Mouse (Mus musculus): ENCODE data around the gene Ssc4d. TPM values are rescaled to one million over a fixed set of nuclear protein-coding genes. Genes with fewer than 3 reads are reported as not detected.

The Ssc4d gene
- 3.2 and 3.5 TPM in 2 replicates for polyA plus RNA-seq (2015; fragmentation: Nextera tagmentation; extraction: Ambion mirVana)

DNA sequence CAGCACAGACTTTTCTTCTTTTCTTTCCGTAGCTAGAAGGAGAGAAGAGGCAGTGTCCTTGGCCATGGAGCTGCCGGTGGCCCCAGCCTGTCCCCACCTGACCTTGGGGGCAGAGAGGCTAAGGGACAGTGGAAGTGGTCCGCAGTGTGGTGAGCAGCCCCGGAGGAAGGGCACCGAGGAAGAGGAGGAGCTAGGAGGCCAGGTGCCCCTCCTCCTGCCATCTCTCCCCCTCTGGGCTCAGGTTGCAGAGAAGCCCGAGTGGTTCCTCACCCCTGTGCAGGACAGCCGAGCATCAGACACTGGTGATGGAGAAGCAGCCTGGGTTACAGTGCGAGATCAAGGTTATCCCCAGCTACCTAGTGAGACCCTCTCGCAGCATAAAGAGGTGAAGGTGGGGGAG, at the start of gene Ssc4d:
TSS of gene Ssc4d (minus strand) at position 167 of the 400 bp plus-strand sequence.
- ATAC-seq (ENCODE audit: borderline replicate concordance, extremely low read depth, low FRiP score, low TSS enrichment), result no peak
- Histone ChIP-seq H3K4me2 (peak within 1 kb of the TSS; percentile 24; the same call in 1 of the 2 replicates), H3K9me3 (no peaks in the 10 kb centered on the region), H3K9ac (no peak within 1 kb of the TSS), H3K27me3 (no peaks in the 10 kb centered on the region), H3K27ac (no peak within 1 kb of the TSS), H3K36me3 (no peaks in the 10 kb centered on the region), H3K4me3 (peak within 1 kb of the TSS; percentile 17), H3K4me1 (no peaks in the 10 kb centered on the region)
- WGBS, result 14% methylated on average over 9 of the region's 9 CpGs

- Histone ChIP-seq H3K4me3 (no peak overlapping the region), H3K9me3 (no peaks in the 10 kb centered on the region), H3K36me3 (peaks cover 4% of the 10 kb centered on the region; the same call in 1 of the 2 replicates), H3K4me1 (peaks cover 22% of the 10 kb centered on the region), H3K4me2 (no peak overlapping the region), H3K27ac (no peak overlapping the region), H3K27me3 (no peaks in the 10 kb centered on the region), H3K9ac (no peak overlapping the region)
- WGBS, result 27% methylated on average over 1 of the region's 1 CpGs
- ATAC-seq (ENCODE audit: borderline replicate concordance, extremely low read depth, low FRiP score, low TSS enrichment), result no peak
These were observed 45.6 kb upstream of the Ssc4d start for GRCm38 (mm10) chr5:136019907-136020306.

DNA sequence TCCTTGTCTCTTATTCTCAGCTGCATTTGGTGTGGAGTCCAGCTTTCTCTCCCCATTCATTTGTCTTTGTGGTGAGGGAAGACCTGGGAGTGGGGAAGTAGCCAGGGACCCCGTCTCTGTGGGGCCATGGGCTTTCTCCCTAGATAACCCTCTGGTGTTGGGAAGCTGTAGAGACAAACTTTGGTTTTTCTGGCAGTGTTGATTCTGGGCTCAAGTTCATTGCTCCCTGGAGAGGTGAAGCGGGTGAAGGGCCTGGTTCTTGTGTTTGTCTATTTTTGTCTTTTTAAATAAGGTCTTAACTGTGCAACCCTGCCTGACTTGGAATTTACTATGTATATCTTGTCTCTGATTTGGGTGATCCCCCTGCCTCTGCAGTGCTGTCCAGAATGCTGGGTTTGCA, 44.4 kb upstream of the Ssc4d start:
- no peak for ATAC-seq (ENCODE audit: borderline replicate concordance, extremely low read depth, low FRiP score, low TSS enrichment)

DNA sequence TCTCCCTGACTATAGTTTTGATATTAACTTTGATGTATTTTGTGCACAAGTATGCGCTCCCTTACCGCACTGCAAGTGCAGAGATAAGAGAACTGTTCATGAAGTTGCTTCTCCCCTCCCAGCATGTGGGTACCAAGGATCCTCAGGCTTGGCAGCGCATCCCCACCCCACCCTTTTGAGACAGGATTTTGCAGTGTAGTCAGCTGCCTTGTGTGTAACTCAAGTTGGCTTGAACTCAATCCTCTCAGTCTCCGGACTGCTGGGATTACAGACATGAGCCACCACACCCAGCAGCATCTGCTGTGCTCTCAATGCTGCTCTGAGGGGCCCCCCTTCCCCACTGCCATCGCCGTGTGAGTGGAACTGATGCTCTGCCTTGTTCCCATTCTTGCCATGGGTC, 42.9 kb upstream of the Ssc4d start:
- WGBS, result 75% methylated on average over 6 of the region's 6 CpGs
- H3K4me3 ChIP-seq, result no peak overlapping the region
- no peaks in the 10 kb centered on the region for H3K27me3 ChIP-seq
- H3K4me1 ChIP-seq, result peaks cover 22% of the 10 kb centered on the region
- H3K9ac ChIP-seq, result no peak overlapping the region
- no peak overlapping the region for H3K4me2 ChIP-seq
- H3K27ac ChIP-seq, result 0 out of 2 replicates have a peak overlapping the region, but pooled peaks have one; percentile 16
- no peak for ATAC-seq (ENCODE audit: borderline replicate concordance, extremely low read depth, low FRiP score, low TSS enrichment)
- H3K9me3 ChIP-seq, result no peaks in the 10 kb centered on the region
- peaks cover 9% of the 10 kb centered on the region for H3K36me3 ChIP-seq

More for the DNA sequence above, 44.4 kb upstream of the Ssc4d start:
- Histone ChIP-seq H3K4me2 (no peak overlapping the region), H3K36me3 (peaks cover 4% of the 10 kb centered on the region; the same call in 1 of the 2 replicates), H3K9me3 (no peaks in the 10 kb centered on the region), H3K27ac (no peak overlapping the region), H3K4me3 (no peak overlapping the region), H3K9ac (no peak overlapping the region), H3K4me1 (peaks cover 22% of the 10 kb centered on the region), H3K27me3 (no peaks in the 10 kb centered on the region)
- WGBS, result 66% methylated on average over 2 of the region's 2 CpGs

DNA sequence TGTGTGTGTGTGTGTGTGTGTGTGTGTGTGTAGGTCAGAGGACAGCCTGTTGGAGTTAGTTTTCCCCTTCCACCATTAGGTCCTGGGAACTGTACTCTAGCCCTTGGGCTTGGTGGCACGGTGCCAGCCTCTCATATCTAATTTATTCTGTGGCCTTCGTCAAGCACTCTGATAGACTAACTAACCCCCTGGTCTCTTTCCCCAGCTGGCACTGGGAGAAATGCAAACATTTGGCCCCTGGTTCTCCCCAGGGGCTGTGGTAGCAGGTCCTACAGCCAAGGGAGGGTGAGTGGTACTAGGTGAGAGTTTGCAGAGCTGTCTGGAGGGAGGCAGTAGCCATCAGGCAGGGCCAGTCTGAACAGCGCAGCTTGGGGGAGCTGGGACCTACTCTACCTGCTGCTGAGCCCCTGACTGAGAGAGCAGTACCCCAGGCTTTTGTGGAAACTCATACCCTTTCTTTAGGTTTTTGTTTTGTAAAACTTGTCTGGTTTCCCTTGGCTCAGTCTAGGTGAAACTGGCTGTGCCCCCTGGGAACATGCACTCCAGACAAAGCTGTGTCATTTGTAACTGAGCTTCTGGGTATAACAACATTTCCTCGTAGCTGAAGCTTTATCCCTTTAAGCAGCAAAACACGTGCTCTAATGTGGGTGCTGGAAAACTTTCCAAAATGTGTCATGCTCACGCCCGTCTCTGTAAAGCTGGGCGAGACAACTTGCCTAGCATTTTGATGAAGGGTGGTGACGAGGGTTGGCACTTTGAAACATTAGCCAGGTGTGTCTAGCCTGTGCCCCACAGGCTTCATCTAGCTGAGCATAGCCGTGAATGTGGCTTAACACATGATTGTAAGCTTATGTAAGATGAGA, 41.9 kb upstream of the Ssc4d start:
- Histone ChIP-seq H3K9me3 (no peaks in the 10 kb centered on the region), H3K4me1 (peaks cover 22% of the 10 kb centered on the region), H3K4me2 (no peak overlapping the region), H3K9ac (no peak overlapping the region), H3K4me3 (no peak overlapping the region), H3K27me3 (no peaks in the 10 kb centered on the region), H3K27ac (peak overlapping the region; percentile 67), H3K36me3 (peaks cover 18% of the 10 kb centered on the region)
- peak; percentile 40; the same call in 1 of the 2 replicates for ATAC-seq (ENCODE audit: borderline replicate concordance, extremely low read depth, low FRiP score, low TSS enrichment)
- 63% methylated on average over 10 of the region's 10 CpGs for WGBS

- ATAC-seq (ENCODE audit: borderline replicate concordance, extremely low read depth, low FRiP score, low TSS enrichment), result 0 out of 2 replicates have a peak, but pooled peaks have one; percentile 13
- H3K36me3 ChIP-seq, result peaks cover 22% of the 10 kb centered on the region
- H3K4me3 ChIP-seq, result no peak overlapping the region
- no peak overlapping the region for H3K9ac ChIP-seq
- peak overlapping the region; percentile 67 for H3K27ac ChIP-seq
- H3K4me1 ChIP-seq, result peaks cover 22% of the 10 kb centered on the region
- 59% methylated on average over 10 of the region's 10 CpGs for WGBS
- no peaks in the 10 kb centered on the region for H3K27me3 ChIP-seq
- H3K9me3 ChIP-seq, result no peaks in the 10 kb centered on the region
- no peak overlapping the region for H3K4me2 ChIP-seq
These were observed 41.3 kb upstream of the Ssc4d start for GRCm38 (mm10) chr5:136015586-136015985.

GRCm38 (mm10) chr5:136014877-136015276, 40.5 kb upstream of the Ssc4d start:
- Histone ChIP-seq H3K27ac (peak overlapping the region; percentile 67; the same call in 1 of the 2 replicates), H3K27me3 (no peaks in the 10 kb centered on the region), H3K4me1 (peaks cover 20% of the 10 kb centered on the region), H3K36me3 (peaks cover 30% of the 10 kb centered on the region), H3K4me2 (no peak overlapping the region), H3K4me3 (no peak overlapping the region), H3K9me3 (no peaks in the 10 kb centered on the region), H3K9ac (no peak overlapping the region)
- 80% methylated on average over 10 of the region's 10 CpGs for WGBS
- ATAC-seq (ENCODE audit: borderline replicate concordance, extremely low read depth, low FRiP score, low TSS enrichment), result no peak

GRCm38 (mm10) chr5:136007745-136008144, 33.4 kb upstream of the Ssc4d start:
- H3K9ac ChIP-seq, result no peak overlapping the region
- no peak for ATAC-seq (ENCODE audit: borderline replicate concordance, extremely low read depth, low FRiP score, low TSS enrichment)
- no peak overlapping the region for H3K27ac ChIP-seq
- H3K4me3 ChIP-seq, result no peak overlapping the region
- WGBS, result 69% methylated on average over 7 of the region's 7 CpGs
- no peak overlapping the region for H3K4me2 ChIP-seq
- H3K27me3 ChIP-seq, result no peaks in the 10 kb centered on the region
- peaks cover 26% of the 10 kb centered on the region for H3K36me3 ChIP-seq
- no peaks in the 10 kb centered on the region for H3K9me3 ChIP-seq
- peaks cover under 1% of the 10 kb centered on the region; the same call in 1 of the 2 replicates for H3K4me1 ChIP-seq

DNA sequence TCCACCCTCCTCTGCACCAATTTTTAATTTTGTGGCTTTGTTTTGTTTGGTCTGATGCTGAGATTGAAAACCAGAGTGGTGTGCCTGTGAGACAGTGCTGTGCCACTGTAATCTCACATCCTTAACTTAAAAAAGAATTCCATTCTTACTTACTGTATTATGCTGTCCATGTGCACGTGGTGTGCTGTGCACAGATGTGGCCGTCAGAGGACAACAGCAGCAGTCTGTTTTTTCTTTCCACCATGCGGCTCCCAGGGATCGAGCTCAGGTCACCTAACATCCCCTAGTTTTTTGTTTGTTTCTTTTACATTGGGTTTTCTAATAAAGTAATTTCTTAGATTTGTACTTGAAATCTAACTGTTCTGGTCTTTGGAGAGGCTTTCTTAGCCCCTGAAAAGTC, 30.2 kb upstream of the Ssc4d start:
- WGBS, result 77% methylated on average over 4 of the region's 4 CpGs
- no peak for ATAC-seq (ENCODE audit: borderline replicate concordance, extremely low read depth, low FRiP score, low TSS enrichment)
- no peaks in the 10 kb centered on the region for H3K27me3 ChIP-seq
- peaks cover 23% of the 10 kb centered on the region for H3K36me3 ChIP-seq
- H3K4me1 ChIP-seq, result peaks cover 6% of the 10 kb centered on the region; the same call in 1 of the 2 replicates
- no peak overlapping the region for H3K4me2 ChIP-seq
- H3K9me3 ChIP-seq, result no peaks in the 10 kb centered on the region
- no peak overlapping the region for H3K27ac ChIP-seq
- no peak overlapping the region for H3K9ac ChIP-seq
- H3K4me3 ChIP-seq, result no peak overlapping the region

DNA sequence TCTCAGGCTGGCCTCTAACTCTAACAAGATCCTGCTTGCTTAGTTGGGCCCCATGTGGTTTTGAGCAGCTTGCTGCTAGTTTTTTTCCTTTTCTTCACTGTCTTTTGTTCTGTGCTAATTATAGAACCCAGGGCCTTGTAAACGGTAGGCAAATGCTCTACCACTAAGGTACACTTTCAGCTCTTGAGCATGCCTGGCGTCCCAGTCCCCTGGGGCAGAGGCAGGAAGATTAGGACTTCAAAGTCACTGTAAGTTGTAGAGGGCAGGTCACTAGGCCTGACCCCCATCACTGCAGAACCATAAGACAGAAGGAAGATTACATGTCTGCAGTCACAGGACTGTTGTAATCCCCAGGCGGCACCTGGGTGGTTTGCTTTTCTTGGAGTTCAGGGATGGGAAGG, 28.4 kb upstream of the Ssc4d start:
- ATAC-seq (ENCODE audit: borderline replicate concordance, extremely low read depth, low FRiP score, low TSS enrichment), result no peak
- Histone ChIP-seq H3K36me3 (peaks cover 39% of the 10 kb centered on the region), H3K27me3 (no peaks in the 10 kb centered on the region), H3K4me3 (no peak overlapping the region), H3K4me1 (peaks cover 6% of the 10 kb centered on the region; the same call in 1 of the 2 replicates), H3K27ac (peak overlapping the region; percentile 50), H3K9me3 (no peaks in the 10 kb centered on the region), H3K9ac (no peak overlapping the region), H3K4me2 (no peak overlapping the region)
- WGBS, result 35% methylated on average over 3 of the region's 3 CpGs

- Histone ChIP-seq H3K27me3 (no peaks in the 10 kb centered on the region), H3K4me1 (peaks cover 6% of the 10 kb centered on the region; the same call in 1 of the 2 replicates), H3K27ac (peak overlapping the region; percentile 50; the same call in 1 of the 2 replicates), H3K9me3 (no peaks in the 10 kb centered on the region), H3K4me3 (no peak overlapping the region), H3K36me3 (peaks cover 44% of the 10 kb centered on the region), H3K9ac (no peak overlapping the region), H3K4me2 (no peak overlapping the region)
- WGBS, result 56% methylated on average over 2 of the region's 2 CpGs
- no peak for ATAC-seq (ENCODE audit: borderline replicate concordance, extremely low read depth, low FRiP score, low TSS enrichment)
These were observed 28.0 kb upstream of the Ssc4d start for GRCm38 (mm10) chr5:136002325-136002724.

GRCm38 (mm10) chr5:136001222-136001621, 26.9 kb upstream of the Ssc4d start:
- WGBS, result 91% methylated on average over 6 of the region's 6 CpGs
- ATAC-seq (ENCODE audit: borderline replicate concordance, extremely low read depth, low FRiP score, low TSS enrichment), result no peak
- H3K36me3 ChIP-seq, result peaks cover 52% of the 10 kb centered on the region

More at GRCm38 (mm10) chr5:136001222-136001621, 26.9 kb upstream of the Ssc4d start:
- Histone ChIP-seq H3K9me3 (no peaks in the 10 kb centered on the region), H3K9ac (no peak overlapping the region), H3K27ac (no peak overlapping the region), H3K4me2 (no peak overlapping the region), H3K4me3 (no peak overlapping the region), H3K27me3 (no peaks in the 10 kb centered on the region), H3K4me1 (peaks cover 6% of the 10 kb centered on the region; the same call in 1 of the 2 replicates)

Measured in lung, embryonic 15.5 days (tissue).